Mouse (Mus musculus) heart, postnatal 10 days (tissue): Measurements from ENCODE around the gene Cdc14a. TPM values are rescaled to one million over a fixed set of nuclear protein-coding genes. Genes with fewer than 3 reads are reported as not detected.

ENCODE experiments used
- DNase-seq, 2 experiments: peaks; one replicate each; pipeline ENCODE4 v3.0.0; 2021
- intact Hi-C: fragments of 180-260 bp; cut with DNase I; formaldehyde crosslinking; loops from one replicate; pipeline ENCODE4 v1.15.1; 2025
- total RNA-seq, 2 experiments: library from RNA; stranded (reverse); gene quantifications; 2 replicates each; pipeline ENCODE4 v1.2.3; 2021

The Cdc14a gene
- 1 to 10 TPM; 5.2 to 6.5 TPM for total RNA-seq

- intact Hi-C loops = loop anchor here (2.0 to 5.0 kb wide), 4 partner anchors 41 to 411 kb away; partner anchors contain the start of gene Rtca
- peak; percentile 80 to 83 for DNase-seq
Observed at GRCm38 (mm10) chr3:116423353-116424159, at the start of gene Cdc14a. Gene Cdc14a (minus strand): TSS chr3:116424032.

DNA sequence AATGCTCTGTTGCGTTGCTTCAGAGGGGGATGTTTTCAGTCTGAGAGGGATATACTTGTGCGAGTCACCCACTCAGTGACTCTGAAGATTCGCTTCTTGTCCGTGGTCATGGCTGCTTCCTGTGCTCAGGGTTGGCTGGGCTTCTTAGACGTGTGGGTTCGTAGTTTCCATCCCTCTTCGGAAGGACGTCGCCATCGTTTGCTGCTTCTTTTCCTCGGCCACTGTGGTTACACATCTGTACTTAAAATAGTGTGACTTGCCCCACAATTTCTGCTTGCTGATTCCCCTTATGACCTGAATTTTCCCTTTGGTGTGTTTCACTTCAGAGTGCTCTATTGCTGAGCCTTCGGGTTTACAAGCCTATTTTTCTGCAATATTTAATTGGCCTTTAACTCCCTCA, 41.9 kb upstream of the Cdc14a start:
- intact Hi-C loops = no loop called here
- no peak for DNase-seq

DNA sequence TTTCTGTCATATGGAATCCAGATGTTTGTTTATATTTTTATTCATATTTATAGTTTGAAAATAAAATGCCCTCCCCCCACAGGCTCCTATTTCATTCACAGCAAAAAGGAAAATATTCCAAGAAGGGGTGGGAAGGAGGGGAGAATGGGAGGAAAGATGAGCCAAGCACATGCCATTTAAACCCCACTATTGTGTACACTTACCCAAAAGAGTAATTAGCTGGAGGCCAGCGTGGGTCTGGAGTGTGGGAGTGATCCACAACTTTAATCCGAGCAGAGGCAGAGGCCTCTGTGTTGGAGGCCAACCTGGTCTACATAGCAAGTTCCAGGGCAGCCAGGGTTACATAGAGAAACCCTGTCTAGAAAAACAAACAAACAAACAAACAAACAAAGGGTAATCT, 40.5 kb upstream of the Cdc14a start:
- DNase-seq = no peak
- intact Hi-C loops = no loop called here

- intact Hi-C loops = no loop called here
Observed at GRCm38 (mm10) chr3:116461053-116461452, 37.2 kb upstream of the Cdc14a start.

DNA sequence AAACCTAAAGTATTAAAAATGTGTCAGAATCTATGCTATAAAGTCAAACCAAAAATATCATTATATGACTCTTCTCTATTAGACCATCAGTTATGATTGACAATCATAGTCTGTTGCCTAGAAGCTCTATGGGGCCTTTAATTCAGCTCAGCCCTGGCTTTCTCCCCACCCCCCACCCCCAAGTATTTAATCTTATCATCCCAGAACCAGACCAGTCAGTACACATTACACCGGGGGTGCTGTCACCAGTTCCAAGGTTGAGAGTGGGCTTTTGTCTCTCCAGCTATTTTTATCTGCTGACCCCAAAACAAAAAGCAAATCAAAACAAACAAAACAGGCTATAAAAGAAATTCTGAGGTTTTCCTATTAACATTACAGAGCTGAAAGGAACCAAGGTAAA, 30.7 kb upstream of the Cdc14a start:
- DNase-seq = no peak
- intact Hi-C loops = no loop called here

More at GRCm38 (mm10) chr3:116461053-116461452, 37.2 kb upstream of the Cdc14a start:
- DNase-seq = no peak

GRCm38 (mm10) chr3:116450741-116451140, 26.9 kb upstream of the Cdc14a start:
- intact Hi-C loops = no loop called here
- no peak for DNase-seq

GRCm38 (mm10) chr3:116444327-116444726, 20.5 kb upstream of the Cdc14a start:
- intact Hi-C loops = no loop called here
- DNase-seq = no peak

- no peak for DNase-seq
- intact Hi-C loops = no loop called here
Observed at GRCm38 (mm10) chr3:116442788-116443187, 19.0 kb upstream of the Cdc14a start.

DNA sequence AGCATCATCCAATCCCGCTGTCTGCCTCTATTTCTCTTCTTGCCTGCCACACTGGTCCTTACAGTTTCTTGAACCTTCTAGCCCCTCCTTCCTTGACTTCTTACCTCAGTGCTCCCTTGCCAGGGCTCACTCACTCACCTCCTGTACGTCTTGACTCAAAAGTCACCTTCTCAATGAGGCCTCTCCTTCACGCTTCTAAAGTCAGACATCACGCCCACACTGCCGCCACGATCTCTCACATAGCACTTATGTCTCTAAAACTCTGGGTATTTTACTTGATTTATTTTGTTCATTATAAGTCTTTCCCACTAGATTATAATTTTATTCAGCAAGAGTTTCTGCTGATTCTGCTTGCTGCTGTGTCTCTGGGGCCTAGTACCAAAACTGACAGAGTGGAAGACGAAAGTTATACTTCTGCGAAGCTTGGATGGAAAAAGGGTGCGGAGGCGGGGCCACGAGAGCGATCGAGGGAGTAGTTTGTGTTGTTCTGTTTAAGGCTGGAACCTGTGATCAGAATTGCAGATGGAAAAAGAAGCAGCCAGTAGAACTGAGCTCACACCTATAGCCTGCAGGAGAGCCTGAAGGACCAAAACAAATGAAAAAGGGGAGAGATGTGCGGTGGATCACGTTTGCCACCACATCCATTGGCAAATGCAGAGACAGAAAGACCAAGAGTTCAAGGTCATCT, 17.8 kb upstream of the Cdc14a start:
- intact Hi-C loops = no loop called here

GRCm38 (mm10) chr3:116440066-116440997, 16.5 kb upstream of the Cdc14a start:
- DNase-seq = no peak
- intact Hi-C loops = no loop called here

More for the DNA sequence above, 17.8 kb upstream of the Cdc14a start:
- DNase-seq = no peak

DNA sequence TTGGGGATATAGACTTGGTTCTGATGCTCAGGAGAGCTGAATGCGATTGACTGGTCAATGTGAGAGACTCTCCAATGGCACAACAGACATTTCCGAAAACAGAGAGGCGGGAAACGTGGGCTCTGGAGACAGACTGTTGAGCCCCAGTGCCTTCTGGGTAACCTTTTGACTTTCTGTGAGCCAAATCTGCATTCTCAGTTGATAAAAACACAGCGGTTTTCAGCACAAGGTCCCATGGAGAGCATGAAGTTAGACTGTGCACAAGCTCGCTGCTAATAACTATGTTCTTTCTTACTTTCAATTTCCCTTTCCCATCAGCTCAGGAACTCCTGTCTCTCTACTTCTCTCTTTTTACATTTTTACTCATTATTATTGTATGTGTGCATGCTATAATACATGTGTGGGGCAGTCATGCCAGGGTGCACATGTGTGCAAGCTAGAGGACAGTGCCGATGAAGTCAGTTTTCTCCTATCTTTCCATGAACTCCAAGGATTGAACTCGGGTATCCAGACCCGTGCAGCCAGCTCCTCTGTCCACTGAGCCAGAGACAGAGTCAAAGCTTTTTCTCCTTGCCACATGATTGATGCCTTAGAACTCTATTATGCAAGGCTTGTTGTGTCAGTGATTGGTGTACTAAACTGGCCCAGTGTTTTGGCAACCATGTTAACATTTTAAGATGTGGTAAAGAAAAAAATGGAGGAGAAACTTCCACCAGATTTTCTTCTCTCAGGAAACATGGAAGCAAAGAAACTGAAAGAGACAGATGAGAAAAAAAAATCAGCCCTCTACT, 13.2 kb upstream of the Cdc14a start:
- intact Hi-C loops = no loop called here
- no peak for DNase-seq

DNA sequence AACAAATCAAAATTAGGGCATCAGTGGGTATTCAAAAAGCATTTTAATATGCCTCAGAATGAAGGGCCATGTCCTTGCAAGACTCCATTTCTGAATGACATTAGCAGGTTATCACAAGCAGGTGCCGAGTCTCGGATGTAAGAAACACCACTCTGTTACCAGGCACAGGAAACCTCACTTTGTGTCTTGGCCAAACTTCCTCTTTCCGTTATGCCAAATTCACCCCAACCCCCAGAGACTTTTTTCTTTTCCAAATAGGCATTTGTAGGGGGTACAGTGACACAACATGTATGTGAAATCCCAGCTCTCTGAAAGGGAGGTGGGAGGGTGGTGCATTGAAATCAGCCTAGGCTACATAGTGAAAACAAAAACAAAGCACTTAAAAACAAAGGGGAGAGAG, 12.3 kb upstream of the Cdc14a start:
- intact Hi-C loops = no loop called here

GRCm38 (mm10) chr3:116434757-116435156, 10.9 kb upstream of the Cdc14a start:
- DNase-seq = no peak
- intact Hi-C loops = no loop called here

More for the DNA sequence above, 12.3 kb upstream of the Cdc14a start:
- DNase-seq = no peak

DNA sequence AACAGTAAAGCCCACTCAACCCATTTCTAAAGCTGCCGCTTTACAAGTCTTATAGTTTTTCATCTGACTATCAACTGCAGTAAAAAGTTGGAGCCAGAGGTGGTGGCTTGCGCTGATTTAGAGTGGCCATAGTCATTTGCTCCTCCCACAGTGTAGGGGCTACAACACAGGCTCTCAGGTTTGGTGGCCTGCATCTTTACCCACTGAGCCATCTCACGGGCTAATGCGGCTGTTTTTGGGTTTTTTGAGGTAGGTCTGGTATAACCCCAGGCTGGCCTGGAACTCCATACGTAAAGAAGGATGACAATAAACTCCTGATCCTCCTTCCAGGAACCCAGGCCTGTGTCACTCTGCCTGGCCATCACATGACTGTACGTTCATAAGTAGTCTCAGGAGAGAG, 2.1 kb upstream of the Cdc14a start:
- intact Hi-C loops = no loop called here
- DNase-seq = no peak

- intact Hi-C loops = loop anchor here (5.0 kb wide), 3 partner anchors 43 to 413 kb away; partner anchors contain the start of gene Rtca
- DNase-seq = peak; percentile 89 to 90
Observed at GRCm38 (mm10) chr3:116424973-116425284, 1.1 kb upstream of the Cdc14a start.

GRCm38 (mm10) chr3:116424160-116424972, 534 bp upstream of the Cdc14a start:
- intact Hi-C loops = loop anchor here (5.0 kb wide), 3 partner anchors 42 to 412 kb away; partner anchors contain the start of gene Rtca
- no peak for DNase-seq

GRCm38 (mm10) chr3:116422795-116423352, 958 bp downstream of the Cdc14a start:
- intact Hi-C loops = loop anchor here (2.0 to 5.0 kb wide), 4 partner anchors 41 to 411 kb away; partner anchors contain the start of gene Rtca
- DNase-seq = peak; percentile 58 to 73

DNA sequence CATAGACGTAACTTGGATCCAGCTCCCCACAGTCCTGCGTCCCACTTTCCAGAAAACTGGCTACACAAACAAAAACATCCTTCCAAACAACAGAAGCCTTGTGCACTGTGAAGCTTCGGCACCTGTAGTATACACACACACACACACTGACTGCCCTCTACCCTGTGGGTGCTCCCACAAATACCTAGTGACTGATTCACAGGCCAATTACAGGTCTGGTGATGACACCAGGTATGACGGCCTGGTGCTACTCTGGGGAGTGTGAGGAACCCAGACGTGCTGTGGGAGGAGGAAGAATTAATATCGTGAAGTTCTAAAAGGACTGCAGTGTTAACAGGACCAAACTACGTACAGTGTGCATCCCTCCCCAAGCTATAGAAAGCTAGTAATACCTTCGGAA, 1.8 kb downstream of the Cdc14a start:
- no peak for DNase-seq
- intact Hi-C loops = loop anchor here (2.0 to 5.0 kb wide), 4 partner anchors 40 to 410 kb away; partner anchors contain the start of gene Rtca

DNA sequence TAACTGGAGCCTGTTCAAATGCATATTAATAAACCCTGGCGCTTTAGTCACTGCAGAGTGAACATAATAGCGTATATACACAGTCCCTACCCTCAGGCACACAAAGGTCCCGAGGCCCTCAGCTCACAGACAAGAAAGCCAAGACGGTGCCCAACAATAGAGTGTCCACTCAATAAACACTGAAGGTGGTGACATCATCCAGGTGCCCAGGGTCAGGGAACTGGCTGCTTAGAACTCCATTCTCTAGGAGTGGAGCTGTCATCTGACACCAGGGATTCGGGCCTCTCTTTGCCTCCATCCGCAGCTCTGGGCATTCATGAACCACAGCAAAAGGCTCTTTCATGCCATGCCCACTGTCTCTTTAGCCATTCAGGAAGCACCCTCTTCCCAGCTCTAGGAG, 2.7 kb downstream of the Cdc14a start:
- no peak for DNase-seq
- intact Hi-C loops = loop anchor here (5.0 kb wide), 3 partner anchors 39 to 409 kb away; partner anchors contain the start of gene Rtca
